Mouse (Mus musculus) myocyte (in vitro differentiated cells): ENCODE measurements at regions not wholly inside any gene's neighbourhood (a gene's known extent, or its start where the extent isn't known, plus 50 kb on each side); places are given as distances from the start of the nearest gene placed in this dataset.

Experiments used
- CEBPB ChIP-seq: IDR thresholded peaks from 2 replicates; pipeline ENCODE4 v1.6.1; 2011; ENCODE audit warnings: mild to moderate bottlenecking, moderate library complexity; ENCODE audit not compliant: poor library complexity, insufficient read depth, severe bottlenecking
- E2F4 ChIP-seq: IDR thresholded peaks from one replicate; pipeline ENCODE4 v1.6.1; 2011; ENCODE audit warnings: mild to moderate bottlenecking, control low read depth, moderate library complexity; ENCODE audit not compliant: insufficient read depth
- MAX ChIP-seq: IDR thresholded peaks from one replicate; pipeline ENCODE4 v1.6.1; 2011; ENCODE audit warnings: low read depth, mild to moderate bottlenecking, control low read depth
- MYOD1 ChIP-seq, 3 experiments: IDR thresholded peaks; one replicate each; pipeline ENCODE4 v1.6.1; 2011; ENCODE audit warnings: control low read depth in 2 of 3, low read depth in 2 of 3, mild to moderate bottlenecking in 2 of 3, moderate library complexity in 1 of 3; ENCODE audit not compliant: insufficient read length in 2 of 3, control insufficient read depth in 1 of 3
- MYOG ChIP-seq, 3 experiments: IDR thresholded peaks; one replicate each; pipeline ENCODE4 v1.6.1; 2011; ENCODE audit warnings: control low read depth in 2 of 3, low read depth in 2 of 3, mild to moderate bottlenecking in 2 of 3; ENCODE audit not compliant: insufficient read length in 2 of 3, control insufficient read depth in 1 of 3, insufficient read depth in 1 of 3
- POLR2A ChIP-seq: IDR thresholded peaks from one replicate; pipeline ENCODE4 v1.6.1; 2011; ENCODE audit warnings: low read depth, mild to moderate bottlenecking, control low read depth, moderate library complexity; ENCODE audit not compliant: insufficient read length
- POLR2AphosphoS2 ChIP-seq: IDR thresholded peaks from one replicate; pipeline ENCODE4 v1.6.1; 2011; ENCODE audit warnings: low read depth, control low read depth; ENCODE audit not compliant: insufficient read length
- REST ChIP-seq: IDR thresholded peaks from one replicate; pipeline ENCODE4 v1.6.1; 2011; ENCODE audit warnings: mild to moderate bottlenecking, control low read depth, moderate library complexity; ENCODE audit not compliant: insufficient read depth, insufficient read length
- SRF ChIP-seq: IDR thresholded peaks from one replicate; pipeline ENCODE4 v1.6.1; 2011; ENCODE audit warnings: low read depth; ENCODE audit not compliant: control insufficient read depth, insufficient read length
- USF1 ChIP-seq: IDR thresholded peaks from one replicate; pipeline ENCODE4 v1.6.1; 2011; ENCODE audit warnings: low read depth, mild to moderate bottlenecking, control low read depth, moderate library complexity

DNA sequence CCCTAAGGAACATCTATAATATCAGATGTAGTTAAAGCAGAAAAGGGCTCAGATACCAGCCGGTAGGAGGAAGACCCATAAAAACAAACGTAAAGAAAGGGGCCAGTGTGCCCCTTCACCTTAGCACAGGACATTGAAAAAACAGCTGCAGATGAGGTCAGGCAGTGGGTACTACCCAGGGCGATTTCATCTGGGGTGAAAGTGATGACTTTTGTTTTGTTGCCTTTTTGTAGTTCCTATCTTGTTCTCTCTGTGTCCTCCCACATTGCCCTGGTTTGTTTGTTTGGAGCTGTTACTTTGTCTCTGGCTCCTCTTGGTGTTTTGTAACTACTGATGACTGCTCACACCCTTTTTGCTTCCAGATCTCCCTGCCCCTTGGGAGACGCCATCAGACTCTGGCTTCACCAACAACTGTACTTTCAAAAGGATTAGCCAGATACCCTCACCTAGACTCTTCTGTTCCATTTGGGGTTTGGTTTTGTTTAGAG lies 383.4 kb downstream of the Atp6ap1l start:
- TF ChIP-seq POLR2A (no peak), USF1 (no peak), E2F4 (no peak), MAX (no peak), SRF (no peak), REST (no peak), MYOG (IDR thresholded peaks at IDR 0.05; ENCODE audit: control insufficient read depth in 1 of 3, insufficient read depth in 1 of 3, insufficient read length in 2 of 3, low read depth in 2 of 3) (no peak), MYOD1 (IDR thresholded peaks at IDR 0.05; ENCODE audit: control insufficient read depth in 1 of 3, insufficient read length in 2 of 3, low read depth in 2 of 3) (no peak), POLR2AphosphoS2 (no peak), CEBPB (no peak)
